Mouse (Mus musculus) brain, adult 2 months (tissue): ENCODE results near the gene Prkg1.
"Not testable (repeated sequence)": the region's sequence is repeated elsewhere in the genome, so short reads cannot be mapped to it uniquely, and the experiment has no call there.

Source experiments
- DNase-seq: peaks from one replicate; pipeline ENCODE4 v3.0.0; 2011; ENCODE audit warnings: low read depth, low spot score

The Prkg1 gene

GRCm38 (mm10) chr19:31442311-31442710 is 322.5 kb downstream of the Prkg1 start:
- no peak for DNase-seq

- DNase-seq = no peak
Observed at GRCm38 (mm10) chr19:31433446-31433845, 331.4 kb downstream of the Prkg1 start.

GRCm38 (mm10) chr19:31431411-31431810 is 333.4 kb downstream of the Prkg1 start:
- DNase-seq = no peak

GRCm38 (mm10) chr19:31426142-31426541 is 338.7 kb downstream of the Prkg1 start:
- no peak for DNase-seq

- DNase-seq = no peak
Observed at GRCm38 (mm10) chr19:31425199-31425598, 339.6 kb downstream of the Prkg1 start.

GRCm38 (mm10) chr19:31424319-31424718 is 340.5 kb downstream of the Prkg1 start:
- no peak for DNase-seq

GRCm38 (mm10) chr19:31413571-31413970 is 351.3 kb downstream of the Prkg1 start:
- DNase-seq = no peak

- peak; percentile 39 for DNase-seq
Observed at GRCm38 (mm10) chr19:31396096-31396495, 368.7 kb downstream of the Prkg1 start.

- peak; percentile 52 for DNase-seq
Observed at GRCm38 (mm10) chr19:31385353-31385752, 379.5 kb downstream of the Prkg1 start.

- DNase-seq = peak; percentile 76
Observed at GRCm38 (mm10) chr19:31383881-31384280, 381.0 kb downstream of the Prkg1 start.

- no peak for DNase-seq
Observed at GRCm38 (mm10) chr19:31370106-31370505, 394.7 kb downstream of the Prkg1 start.

- DNase-seq = no peak
Observed at GRCm38 (mm10) chr19:31369116-31369515, 395.7 kb downstream of the Prkg1 start.

- no peak for DNase-seq
Observed at GRCm38 (mm10) chr19:31362051-31362450, 402.8 kb downstream of the Prkg1 start.

- DNase-seq = no peak
Observed at GRCm38 (mm10) chr19:31361575-31361974, 403.3 kb downstream of the Prkg1 start.

GRCm38 (mm10) chr19:31361161-31361560 is 403.7 kb downstream of the Prkg1 start:
- DNase-seq = peak; percentile 70

- no peak for DNase-seq
Observed at GRCm38 (mm10) chr19:31354959-31355358, 409.9 kb downstream of the Prkg1 start.

GRCm38 (mm10) chr19:31352784-31353183 is 412.0 kb downstream of the Prkg1 start:
- DNase-seq = not testable (repeated sequence)

- peak; percentile 23 for DNase-seq
Observed at GRCm38 (mm10) chr19:31351796-31352195, 413.0 kb downstream of the Prkg1 start.

- peak; percentile 63 for DNase-seq
Observed at GRCm38 (mm10) chr19:31342150-31342549, 422.7 kb downstream of the Prkg1 start.

- DNase-seq = no peak
Observed at GRCm38 (mm10) chr19:31340898-31341297, 423.9 kb downstream of the Prkg1 start.

GRCm38 (mm10) chr19:31338355-31339101 is 426.3 kb downstream of the Prkg1 start:
- DNase-seq = no peak

GRCm38 (mm10) chr19:31337863-31338217 is 427.0 kb downstream of the Prkg1 start:
- no peak for DNase-seq

- DNase-seq = no peak
Observed at GRCm38 (mm10) chr19:31337163-31337862, 427.5 kb downstream of the Prkg1 start.
